Mouse (Mus musculus) CH12.LX (cell line): ENCODE results near the gene Samd4. TPM values are rescaled to one million over a fixed set of nuclear protein-coding genes. Genes with fewer than 3 reads are reported as not detected.
A peak's percentile ranks its signal among the peaks of the same experiment; 100 is the strongest.

Source experiments
- DNase-seq: peaks from one replicate; pipeline ENCODE4 v3.0.0-alpha.2; 2013; ENCODE audit errors: extremely low read depth
- H3K27ac ChIP-seq: 2 replicates; pipeline ENCODE4 v1.5.1; 2012; ENCODE audit warnings: low read depth, mild to moderate bottlenecking, control low read depth, moderate library complexity; ENCODE audit not compliant: insufficient read depth
- H3K27me3 ChIP-seq: replicated peaks from 2 replicates; pipeline ENCODE3; 2012; ENCODE audit warnings: inconsistent platforms
- H3K36me3 ChIP-seq, 2 experiments: replicated peaks in 1 of 2; 2 replicates each; pipeline versions ENCODE3 to v1.6.1; 2012; ENCODE audit warnings: inconsistent platforms in 1 of 2, low read length in 1 of 2, mild to moderate bottlenecking in 1 of 2, mixed read lengths in 1 of 2, moderate library complexity in 1 of 2; ENCODE audit not compliant: control insufficient read depth in 1 of 2, insufficient read depth in 1 of 2
- H3K4me1 ChIP-seq, 2 experiments: 2 replicates each; pipeline ENCODE4 v1.6.1; 2012; ENCODE audit warnings: inconsistent platforms in 1 of 2, moderate library complexity in 1 of 2; ENCODE audit not compliant: insufficient read depth in 2 of 2, control insufficient read depth in 1 of 2
- H3K4me2 ChIP-seq: 2 replicates; pipeline ENCODE4 v1.6.1; 2012; ENCODE audit warnings: low read depth, mild to moderate bottlenecking, control low read depth; ENCODE audit not compliant: poor library complexity, insufficient read depth, severe bottlenecking
- H3K4me3 ChIP-seq, 3 experiments: fragments of 150-350 bp in 1 of 3; sonication (generic) in 1 of 3; replicated peaks in 1 of 3; 2 replicates each; pipeline versions ENCODE3 to v1.5.1; 2011 to 2012; ENCODE audit warnings: low read depth in 2 of 3, low read length in 2 of 3, mild to moderate bottlenecking in 2 of 3, moderate library complexity in 2 of 3, control low read depth in 1 of 3, improper control_type of control experiment in 1 of 3, inconsistent platforms in 1 of 3, mixed read lengths in 1 of 3; ENCODE audit not compliant: poor library complexity in 1 of 3
- H3K79me2 ChIP-seq: replicated peaks from 2 replicates; pipeline ENCODE4 v1.6.1; 2012; ENCODE audit warnings: mild to moderate bottlenecking, moderate library complexity; ENCODE audit not compliant: control insufficient read depth, poor library complexity, insufficient read depth, severe bottlenecking; ENCODE audit errors: extremely low read depth
- H3K9ac ChIP-seq: 2 replicates; pipeline ENCODE4 v1.6.1; 2012; ENCODE audit warnings: low read depth, mild to moderate bottlenecking, control low read depth, moderate library complexity; ENCODE audit not compliant: insufficient read depth
- H3K9me3 ChIP-seq: replicated peaks from 2 replicates; pipeline ENCODE3; 2012; ENCODE audit warnings: low read length, inconsistent platforms, mixed read lengths
- CHD1 ChIP-seq: IDR thresholded peaks from 2 replicates; pipeline ENCODE4 v1.6.1; 2012; ENCODE audit warnings: low read depth, low read length, improper control_type of control experiment, inconsistent platforms
- CHD2 ChIP-seq: IDR thresholded peaks from 2 replicates; pipeline ENCODE4 v1.6.1; 2011; ENCODE audit warnings: low read length, improper control_type of control experiment
- CTCF ChIP-seq, 2 experiments: IDR thresholded peaks in 1 of 2; conservative IDR thresholded peaks in 1 of 2; 2 replicates each; pipeline ENCODE4 v1.5.1; 2011 to 2012; ENCODE audit warnings: low read depth in 2 of 2, low read length in 2 of 2, improper control_type of control experiment in 1 of 2, inconsistent platforms in 1 of 2, mild to moderate bottlenecking in 1 of 2, moderate library complexity in 1 of 2
- ELF1 ChIP-seq: IDR thresholded peaks from 2 replicates; pipeline ENCODE4 v1.6.1; 2014; ENCODE audit warnings: low read depth, mild to moderate bottlenecking, inconsistent platforms, low read length, improper control_type of control experiment
- HCFC1 ChIP-seq: IDR thresholded peaks from 2 replicates; pipeline ENCODE4 v1.6.1; 2012; ENCODE audit warnings: low read depth, mild to moderate bottlenecking, inconsistent platforms, low read length, improper control_type of control experiment
- JUND ChIP-seq: conservative IDR thresholded peaks from 2 replicates; pipeline ENCODE4 v1.6.1; 2011; ENCODE audit warnings: low read depth, low read length, improper control_type of control experiment
- MYC ChIP-seq: IDR thresholded peaks from 2 replicates; pipeline ENCODE4 v1.6.1; 2011; ENCODE audit warnings: low read depth, mild to moderate bottlenecking, improper control_type of control experiment, low read length
- NELFE ChIP-seq: IDR thresholded peaks from 2 replicates; pipeline ENCODE4 v1.6.1; 2011; ENCODE audit warnings: low read depth, low read length, improper control_type of control experiment
- POLR2AphosphoS2 ChIP-seq: IDR thresholded peaks from 2 replicates; pipeline ENCODE4 v1.6.1; 2011; ENCODE audit warnings: low read depth, low read length, improper control_type of control experiment
- SMC3 ChIP-seq: IDR thresholded peaks from 2 replicates; pipeline ENCODE4 v1.6.1; 2011; ENCODE audit warnings: low read depth, low read length, improper control_type of control experiment
- TBP ChIP-seq: conservative IDR thresholded peaks from 2 replicates; pipeline ENCODE4 v1.6.1; 2011; ENCODE audit warnings: low read depth, low read length, improper control_type of control experiment
- TCF12 ChIP-seq: IDR thresholded peaks from 2 replicates; pipeline ENCODE4 v1.6.1; 2014; ENCODE audit warnings: low read depth, mild to moderate bottlenecking, inconsistent platforms, low read length, improper control_type of control experiment
- USF1 ChIP-seq: IDR thresholded peaks from 2 replicates; pipeline ENCODE4 v1.6.1; 2014; ENCODE audit warnings: low read depth, mild to moderate bottlenecking, inconsistent platforms, low read length, improper control_type of control experiment
- ZC3H11A ChIP-seq: IDR thresholded peaks from 2 replicates; pipeline ENCODE4 v1.6.1; 2012; ENCODE audit warnings: low read depth, mild to moderate bottlenecking, inconsistent platforms, low read length, improper control_type of control experiment
- ZKSCAN1 ChIP-seq: IDR thresholded peaks from 2 replicates; pipeline ENCODE4 v1.6.1; 2012; ENCODE audit warnings: low read depth, inconsistent platforms, low read length, improper control_type of control experiment, borderline replicate concordance
- dilution Hi-C: fragments of 300-500 bp; cut with MboI; formaldehyde crosslinking; loops from 2 replicates; pipeline ENCODE4 v1.14.3; 2020; ENCODE audit warnings: low sequenced_read_pairs; ENCODE audit not compliant: extremely low pct_unique_long_range_greater_than_20kb, extremely low pct_ligation_motif_present
- in situ Hi-C: fragments of 300-500 bp; cut with MboI; formaldehyde crosslinking; loops from 3 replicates; pipeline ENCODE4 v1.14.3; 2019; ENCODE audit warnings: low sequenced_read_pairs, low pct_ligation_motif_present, low pct_unique_long_range_greater_than_20kb, mixed read lengths
- polyA plus RNA-seq: library from polyadenylated mRNA; unstranded; fragments of >175 nt; gene quantifications from 2 replicates; pipeline ENCODE4 v1.2.1, GENCODE M21; 2012; ENCODE audit warnings: low read depth; ENCODE audit not compliant: insufficient read length
- total RNA-seq, 2 experiments: library from RNA; depleted of rRNA; stranded (reverse); fragments of 300-350 nt in 1 of 2; fragments of >200 nt in 1 of 2; gene quantifications; 2 replicates each; pipeline ENCODE4 v1.2.3; 2012 to 2014

Samd4 gene
- total and polyA plus RNA-seq, 3 experiments = 0.64 to 4.6 (median 1.5) TPM

- dilution Hi-C loops = no loop called here
- no peak for DNase-seq
- in situ Hi-C loops = loop anchor here (5.0 to 25.0 kb wide), 3 partner anchors 105 to 355 kb away; no protein-coding TSS in a partner anchor
- no peaks in the 10 kb centered on the region for H3K79me2 ChIP-seq
- H3K4me1 ChIP-seq = peaks cover 3 to 22% of the 10 kb centered on the region in 2 experiments
- no peak overlapping the region for H3K9ac ChIP-seq
- H3K27ac ChIP-seq = no peak overlapping the region
- H3K36me3 ChIP-seq = no peaks in the 10 kb centered on the region
- H3K9me3 ChIP-seq = no peaks in the 10 kb centered on the region
- no peak overlapping the region for H3K4me3 ChIP-seq
- peaks cover 13% of the 10 kb centered on the region for H3K27me3 ChIP-seq
- no peak for TF ChIP-seq NELFE
- TF ChIP-seq USF1 = no peak
- TF ChIP-seq ELF1 = no peak
- TF ChIP-seq ZC3H11A = no peak
- TF ChIP-seq POLR2AphosphoS2 = no peak
- no peak for TF ChIP-seq CHD1
- TF ChIP-seq CHD2 = no peak
- no peak for TF ChIP-seq MYC
- no peak for TF ChIP-seq SMC3
- TF ChIP-seq ZKSCAN1 = no peak
- TF ChIP-seq TBP = no peak
- H3K4me2 ChIP-seq = no peak overlapping the region
Measured at GRCm38 (mm10) chr14:46881581-46882430, 848 bp upstream of the Samd4 start.

GRCm38 (mm10) chr14:46883068-46883870 is 615 bp downstream of the Samd4 start:
- Histone ChIP-seq H3K4me1 (peaks cover 3 to 22% of the 10 kb centered on the region in 2 experiments), H3K9me3 (no peaks in the 10 kb centered on the region), H3K27ac (no peak overlapping the region), H3K79me2 (no peaks in the 10 kb centered on the region), H3K4me2 (peak overlapping the region; percentile 100), H3K36me3 (no peaks in the 10 kb centered on the region), H3K9ac (no peak overlapping the region), H3K4me3 (peak overlapping the region in 2 of 3 experiments; percentile 25 to 64), H3K27me3 (peaks cover 13% of the 10 kb centered on the region)
- TF ChIP-seq TBP (no peak), TCF12 (no peak), HCFC1 (no peak), JUND (no peak), CTCF (conservative IDR thresholded peaks at IDR 0.05 in 1 of 2, IDR thresholded peaks at IDR 0.05 in 1 of 2; ENCODE audit: low read depth in 2 of 2, low read length in 2 of 2) (no peak)
- peak; percentile 31 for DNase-seq
- dilution Hi-C loops = no loop called here
- in situ Hi-C loops = loop anchor here (5.0 to 25.0 kb wide), 3 partner anchors 104 to 354 kb away; no protein-coding TSS in a partner anchor
